ENCODE assay signal across 8 mouse cellular contexts in the genomic region with DNA sequence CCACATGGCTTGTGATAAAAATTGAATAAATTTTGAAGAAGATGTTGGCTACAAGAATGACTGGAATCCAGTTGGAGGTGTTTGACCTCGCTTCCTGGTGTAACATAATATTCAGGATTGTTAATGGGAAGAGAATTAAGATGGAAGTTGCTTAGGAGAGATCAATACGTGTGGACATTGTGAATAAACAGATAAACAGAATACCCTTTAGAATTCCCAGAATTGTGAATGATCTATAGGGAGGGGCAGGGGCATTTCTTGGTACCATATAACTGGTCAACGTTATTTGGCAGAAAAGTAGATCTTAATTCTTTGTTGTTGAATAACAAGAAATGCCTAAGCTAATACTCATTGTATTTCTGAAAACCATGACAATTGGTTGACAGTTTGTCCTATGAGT. TPM values are rescaled to one million over a fixed set of nuclear protein-coding genes. Genes with fewer than 3 reads are reported as not detected.
DNase-seq lines count a peak whose midpoint lies in the region; ATAC-seq and TF ChIP-seq lines count a peak whose summit lies in the region.

No protein-coding gene starts in this region.

- peaks cover 2% of the 10 kb centered on the region; the same call in 1 of the 2 replicates for H3K4me1 ChIP-seq in embryonic facial prominence, embryonic 11.5 days (ENCODE audit: control insufficient read depth, insufficient read depth, low read length)
- peaks cover 15% of the 10 kb centered on the region; the same call in 1 of the 2 replicates for H3K4me1 ChIP-seq in intestine, embryonic 14.5 days (replicated peaks; ENCODE audit: control insufficient read depth, insufficient read depth, low read length)
- H3K4me1 ChIP-seq in midbrain, postnatal 0 days (ENCODE audit: insufficient read depth, low read length), result peaks cover 5% of the 10 kb centered on the region

- no peak overlapping the region for H3K9ac ChIP-seq in embryonic facial prominence, embryonic 11.5 days (replicated peaks; ENCODE audit: low read length)
- no peak overlapping the region for H3K9ac ChIP-seq in intestine, embryonic 14.5 days (ENCODE audit: low read length)
- no peak overlapping the region for H3K9ac ChIP-seq in midbrain, postnatal 0 days (replicated peaks; ENCODE audit: low read length, poor library complexity, severe bottlenecking)

- no peaks in the 10 kb centered on the region for H3K9me3 ChIP-seq in embryonic facial prominence, embryonic 11.5 days (replicated peaks; ENCODE audit: control insufficient read depth, low read length)
- H3K9me3 ChIP-seq in intestine, embryonic 14.5 days (ENCODE audit: control insufficient read depth, low read length), result no peaks in the 10 kb centered on the region
- H3K9me3 ChIP-seq in midbrain, postnatal 0 days (ENCODE audit: low read length), result no peaks in the 10 kb centered on the region

- no peaks in the 10 kb centered on the region for H3K36me3 ChIP-seq in embryonic facial prominence, embryonic 11.5 days (replicated peaks; ENCODE audit: control insufficient read depth, insufficient read depth, low read depth, low read length)
- H3K36me3 ChIP-seq in intestine, embryonic 14.5 days (ENCODE audit: control insufficient read depth, insufficient read depth, low read length), result no peaks in the 10 kb centered on the region
- no peaks in the 10 kb centered on the region for H3K36me3 ChIP-seq in midbrain, postnatal 0 days (ENCODE audit: insufficient read depth, low read length)

- no peak for TF ChIP-seq CTCF in layer of hippocampus, adult 2 months (conservative IDR thresholded peaks at IDR 0.05)
- TF ChIP-seq CTCF in midbrain, postnatal 0 days (IDR thresholded peaks at IDR 0.05), result no peak

- peak overlapping the region; percentile 98 for H3K27ac ChIP-seq in layer of hippocampus, adult 2 months
- no peak overlapping the region for H3K27ac ChIP-seq in embryonic facial prominence, embryonic 11.5 days (replicated peaks; ENCODE audit: low read depth, low read length)
- H3K27ac ChIP-seq in intestine, embryonic 14.5 days (ENCODE audit: low read depth), result no peak overlapping the region
- H3K27ac ChIP-seq in midbrain, postnatal 0 days (ENCODE audit: low read depth, low read length), result no peak overlapping the region

- no peaks in the 10 kb centered on the region for H3K27me3 ChIP-seq in embryonic facial prominence, embryonic 11.5 days (ENCODE audit: control insufficient read depth, insufficient read depth, low read length)
- no peaks in the 10 kb centered on the region for H3K27me3 ChIP-seq in intestine, embryonic 14.5 days (replicated peaks; ENCODE audit: control insufficient read depth, insufficient read depth, low read length)
- no peaks in the 10 kb centered on the region for H3K27me3 ChIP-seq in midbrain, postnatal 0 days (ENCODE audit: insufficient read depth, low read length)

- no peak for DNase-seq in layer of hippocampus, adult 2 months (ENCODE audit: low spot score in 2 of 2)
- DNase-seq in layer of hippocampus, adult 11-12 months (ENCODE audit: low spot score), result no peak
- no peak for DNase-seq in embryonic facial prominence, embryonic 11.5 days (ENCODE audit: low spot score)
- no peak for DNase-seq in intestine, embryonic 14.5 days (ENCODE audit: low spot score)
- DNase-seq in midbrain, postnatal 0 days (ENCODE audit: low spot score), result no peak
- DNase-seq in left cerebral cortex, postnatal 14 days (ENCODE audit: low spot score in 2 of 2), result no peak
- DNase-seq in cerebellum, postnatal 25 days, result no peak
- no peak for DNase-seq in right cerebral cortex, adult 2 months (ENCODE audit: low spot score in 2 of 2)

- WGBS in embryonic facial prominence, embryonic 11.5 days, result 62% methylated on average over 3 of the region's 3 CpGs
- WGBS in intestine, embryonic 14.5 days, result 74% methylated on average over 3 of the region's 3 CpGs
- 50% methylated on average over 3 of the region's 3 CpGs for WGBS in midbrain, postnatal 0 days

- intact Hi-C loops in left cerebral cortex, postnatal 14 days (cut with DNase I), result no loop called here

- H3K4me2 ChIP-seq in embryonic facial prominence, embryonic 11.5 days (ENCODE audit: low read depth, low read length), result peak overlapping the region; percentile 33; the same call in 1 of the 2 replicates
- H3K4me2 ChIP-seq in intestine, embryonic 14.5 days (ENCODE audit: low read length), result peak overlapping the region; percentile 81
- peak overlapping the region; percentile 73 for H3K4me2 ChIP-seq in midbrain, postnatal 0 days (ENCODE audit: low read depth, low read length, poor library complexity, severe bottlenecking)

- H3K4me3 ChIP-seq in layer of hippocampus, adult 2 months, result peak overlapping the region; percentile 90
- peak overlapping the region; percentile 24 for H3K4me3 ChIP-seq in embryonic facial prominence, embryonic 11.5 days (ENCODE audit: low read depth, low read length)
- H3K4me3 ChIP-seq in intestine, embryonic 14.5 days (ENCODE audit: low read depth, low read length), result peak overlapping the region; percentile 79
- H3K4me3 ChIP-seq in midbrain, postnatal 0 days (ENCODE audit: low read depth, low read length), result peak overlapping the region; percentile 86

- ATAC-seq in embryonic facial prominence, embryonic 11.5 days (replicated peaks; ENCODE audit: insufficient number of reproducible peaks, low FRiP score, low TSS enrichment, low read depth), result no peak
- ATAC-seq in intestine, embryonic 14.5 days (replicated peaks; ENCODE audit: low FRiP score, low TSS enrichment, low read depth), result no peak
- no peak for ATAC-seq in midbrain, postnatal 0 days (ENCODE audit: low FRiP score)

RNA-seq across cellular contexts. Expression of a gene that starts 2.0 kb away (rescaled TPM):
- total RNA-seq in layer of hippocampus, adult 2 months (2021), result 10 to 100 TPM; 30.9 to 33.0 TPM
- 6.5 and 7.3 TPM in 2 replicates for polyA plus RNA-seq in embryonic facial prominence, embryonic 11.5 days (2014; fragmentation: Nextera tagmentation; extraction: Ambion mirVana)
- polyA plus RNA-seq in intestine, embryonic 14.5 days (2014; fragmentation: Nextera tagmentation; extraction: Ambion mirVana), result 3.1 and 5.0 TPM in 2 replicates
- 22.6 and 27.1 TPM in 2 replicates for total RNA-seq in midbrain, postnatal 0 days (2014; rRNA removed)
- polyA plus RNA-seq in midbrain, postnatal 0 days (2015; fragmentation: Nextera tagmentation; extraction: Ambion mirVana), result 3.1 and 3.6 TPM in 2 replicates
- total RNA-seq in left cerebral cortex, postnatal 14 days (2021), result 10 to 100 TPM; 11.1 to 13.8 TPM

Comparison
In these comparisons a context has a peak if more than half of its experiments do, and no peak if none do; other contexts are left out.
1. H3K4me3 ChIP-seq: peak in every context shown above with its lines; median percentile 90 in layer of hippocampus, adult 2 months; 86 in midbrain, postnatal 0 days; 79 in intestine, embryonic 14.5 days; 24 in embryonic facial prominence, embryonic 11.5 days.